Mouse (Mus musculus) olfactory bulb, adult 2 months (tissue): ENCODE results near the gene Osgin1. TPM values are rescaled to one million over a fixed set of nuclear protein-coding genes. Genes with fewer than 3 reads are reported as not detected.

Experiments used
- H3K27ac ChIP-seq: fragments of 200-500 bp; 2 replicates; pipeline ENCODE4 v1.5.1; 2012; ENCODE audit warnings: low read depth, low read length; ENCODE audit not compliant: insufficient read depth
- H3K4me1 ChIP-seq: fragments of 200-500 bp; 2 replicates; pipeline ENCODE4 v1.6.1; 2012; ENCODE audit warnings: low read length; ENCODE audit not compliant: control insufficient read depth, insufficient read depth
- H3K4me3 ChIP-seq: fragments of 200-500 bp; 2 replicates; pipeline ENCODE4 v1.5.1; 2012; ENCODE audit warnings: mild to moderate bottlenecking, low read depth, low read length, moderate library complexity; ENCODE audit not compliant: insufficient read depth
- CTCF ChIP-seq: fragments of 200-500 bp; IDR thresholded peaks from 2 replicates; pipeline ENCODE4 v1.5.1; 2012; ENCODE audit warnings: low read depth, mild to moderate bottlenecking, low read length, moderate library complexity; ENCODE audit not compliant: insufficient read depth
- POLR2A ChIP-seq: fragments of 200-500 bp; IDR thresholded peaks from 2 replicates; pipeline ENCODE4 v1.6.1; 2012; ENCODE audit warnings: mild to moderate bottlenecking, low read depth, low read length, moderate library complexity; ENCODE audit not compliant: insufficient read depth
- WGBS: fragments of 180-500 bp; shearing (Covaris S2); methylation state at CpG from one replicate; pipeline ENCODE4 v1.1.7; 2018; 5-methylcytosine and 5-hydroxymethylcytosine counted together
- polyA plus RNA-seq: library from polyadenylated mRNA; stranded (reverse); fragments of >200 nt; gene quantifications from 2 replicates; pipeline ENCODE4 v1.2.4, GENCODE M21; 2012; ENCODE audit warnings: low replicate concordance; ENCODE audit not compliant: missing spikeins, insufficient read depth, insufficient read length

Gene Osgin1
- polyA plus RNA-seq, 1 experiment = not detected

- no peak overlapping the region for H3K27ac ChIP-seq
- peaks cover 50% of the 10 kb centered on the region for H3K4me1 ChIP-seq
- WGBS = 68% methylated on average over 10 of the region's 10 CpGs
- TF ChIP-seq POLR2A = no peak
- TF ChIP-seq CTCF = no peak
- H3K4me3 ChIP-seq = no peak overlapping the region
Measured at GRCm38 (mm10) chr8:119466794-119467193, 32.9 kb downstream of the Osgin1 start.

DNA sequence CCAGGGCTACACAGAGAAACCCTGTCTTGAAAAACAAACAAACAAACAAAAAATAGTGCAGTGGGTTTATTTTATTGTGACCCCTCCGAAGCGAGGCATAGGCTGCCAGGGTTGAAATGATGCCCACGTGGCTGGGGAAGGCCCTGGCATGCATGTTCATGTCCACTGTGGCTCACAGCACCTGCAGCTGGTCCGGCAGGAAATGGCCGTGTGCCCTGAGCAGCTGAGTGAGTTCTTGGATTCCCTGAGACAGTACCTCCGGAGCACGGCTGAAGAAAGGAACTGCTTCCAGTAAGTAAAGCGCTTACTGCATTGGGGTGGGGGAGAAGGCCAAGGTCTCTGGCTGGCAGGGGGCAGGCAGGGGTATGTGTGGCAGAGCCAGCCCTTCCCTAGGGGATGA, 34.2 kb downstream of the Osgin1 start:
- Histone ChIP-seq H3K4me3 (no peak overlapping the region), H3K27ac (no peak overlapping the region), H3K4me1 (peaks cover 49% of the 10 kb centered on the region)
- WGBS = 83% methylated on average over 8 of the region's 8 CpGs
- TF ChIP-seq POLR2A = no peak
- TF ChIP-seq CTCF = no peak

DNA sequence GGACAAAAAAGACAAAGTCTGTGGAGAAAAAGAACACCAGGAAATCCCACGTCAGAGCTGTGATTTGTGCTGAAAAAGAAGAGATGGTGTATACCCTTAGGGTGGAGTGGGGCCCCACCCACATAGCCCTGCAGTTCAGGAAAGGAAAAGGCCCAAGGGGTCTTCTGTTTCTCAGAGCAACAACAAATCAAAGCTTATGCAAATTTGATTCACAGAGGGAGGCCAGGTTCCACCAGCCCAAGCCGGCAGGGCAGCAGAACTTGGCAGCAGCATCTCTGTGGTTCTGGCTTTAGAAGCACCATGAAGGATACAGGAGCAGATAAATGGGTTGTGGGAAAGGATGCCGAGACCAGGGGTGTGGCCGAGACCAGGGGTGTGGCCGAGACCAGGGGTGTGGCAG, 44.8 kb downstream of the Osgin1 start:
- Histone ChIP-seq H3K27ac (no peak overlapping the region), H3K4me3 (no peak overlapping the region), H3K4me1 (peaks cover 2% of the 10 kb centered on the region; the same call in 1 of the 2 replicates)
- TF ChIP-seq POLR2A (no peak), CTCF (no peak)
- 46% methylated on average over 5 of the region's 5 CpGs for WGBS

- 85% methylated on average over 11 of the region's 11 CpGs for WGBS
- H3K4me3 ChIP-seq = no peak overlapping the region
- no peaks in the 10 kb centered on the region for H3K4me1 ChIP-seq
- H3K27ac ChIP-seq = no peak overlapping the region
- TF ChIP-seq POLR2A = no peak
Measured at GRCm38 (mm10) chr8:119484145-119484896, 50.4 kb downstream of the Osgin1 start.

- TF ChIP-seq CTCF (no peak), POLR2A (no peak)
- Histone ChIP-seq H3K4me3 (no peak overlapping the region), H3K27ac (no peak overlapping the region), H3K4me1 (peaks cover 9% of the 10 kb centered on the region)
- WGBS = 75% methylated on average over 7 of the region's 7 CpGs
Measured at GRCm38 (mm10) chr8:119487093-119487492, 53.2 kb downstream of the Osgin1 start.

Other genes starting within 250 kb of the Osgin1 start
- gene Hsbp1, start 89.6 kb upstream of the Osgin1 start, polyA plus RNA-seq = not detected in 2 replicates
- gene Mlycd, start 39.2 kb upstream of the Osgin1 start, polyA plus RNA-seq = not detected in 2 replicates
- gene Necab2, start 12.6 kb downstream of the Osgin1 start, polyA plus RNA-seq = not detected in 2 replicates
- not detected in 2 replicates for gene Slc38a8, start 67.6 kb downstream of the Osgin1 start, polyA plus RNA-seq
- 181 TPM in 1 of 2 replicates, not detected in the other for gene Mbtps1, start 124.6 kb downstream of the Osgin1 start, polyA plus RNA-seq
- 175 TPM in 1 of 2 replicates, not detected in the other for gene Hsdl1, start 141.1 kb downstream of the Osgin1 start, polyA plus RNA-seq
- not detected in 2 replicates for gene Dnaaf1, start 141.1 kb downstream of the Osgin1 start, polyA plus RNA-seq
- not detected in 2 replicates for gene Taf1c, start 171.1 kb downstream of the Osgin1 start, polyA plus RNA-seq
- not detected in 2 replicates for gene Adad2, start 178.6 kb downstream of the Osgin1 start, polyA plus RNA-seq
- not detected in 2 replicates for gene Kcng4, start 201.6 kb downstream of the Osgin1 start, polyA plus RNA-seq
- not detected in 2 replicates for gene Wfdc1, start 232.2 kb downstream of the Osgin1 start, polyA plus RNA-seq